Mouse (Mus musculus) midbrain, embryonic 12.5 days (tissue): ENCODE results near the gene Cdk18. TPM values are rescaled to one million over a fixed set of nuclear protein-coding genes. Genes with fewer than 3 reads are reported as not detected.

Experiments used
- ATAC-seq: fragments of 200-750 bp; cut with Nextera tagmentation; 2 replicates; pipeline ENCODE4 v1.8.0; 2017; ENCODE audit warnings: low read depth, moderate TSS enrichment, moderate library complexity; ENCODE audit not compliant: low FRiP score
- H3K27ac ChIP-seq: fragments of 300-500 bp; sonication (generic); replicated peaks from 2 replicates; pipeline ENCODE4 v1.5.1; 2016; ENCODE audit warnings: mild to moderate bottlenecking
- H3K27me3 ChIP-seq: fragments of 300-500 bp; sonication (generic); 2 replicates; pipeline ENCODE4 v1.6.1; 2016; ENCODE audit warnings: mild to moderate bottlenecking
- H3K36me3 ChIP-seq: fragments of 300-500 bp; sonication (generic); 2 replicates; pipeline ENCODE4 v1.6.1; 2016
- H3K4me1 ChIP-seq: fragments of 300-500 bp; sonication (generic); 2 replicates; pipeline ENCODE4 v1.6.1; 2016
- H3K4me2 ChIP-seq: fragments of 300-500 bp; sonication (generic); replicated peaks from 2 replicates; pipeline ENCODE4 v1.6.1; 2016; ENCODE audit warnings: mild to moderate bottlenecking, moderate library complexity
- H3K4me3 ChIP-seq: fragments of 300-500 bp; sonication (generic); 2 replicates; pipeline ENCODE4 v1.5.1; 2016; ENCODE audit warnings: mild to moderate bottlenecking
- H3K9ac ChIP-seq: fragments of 300-500 bp; sonication (generic); replicated peaks from 2 replicates; pipeline ENCODE4 v1.6.1; 2016; ENCODE audit warnings: mild to moderate bottlenecking, moderate library complexity
- H3K9me3 ChIP-seq: fragments of 300-500 bp; sonication (generic); 2 replicates; pipeline ENCODE4 v1.6.1; 2016; ENCODE audit warnings: mild to moderate bottlenecking
- WGBS: fragments of 180-500 bp; shearing (Covaris S2); methylation state at CpG from one replicate; pipeline ENCODE4 v1.1.7; 2016; 5-methylcytosine and 5-hydroxymethylcytosine counted together
- polyA plus RNA-seq: library from polyadenylated mRNA; unstranded; fragments of >200 nt; fragmentation: Nextera tagmentation; extraction: Ambion mirVana; gene quantifications from 2 replicates; pipeline ENCODE4 v1.2.1, GENCODE M21; 2016

Cdk18 gene
- polyA plus RNA-seq, 1 experiment from 2014 or later: 1.6 TPM

GRCm38 (mm10) chr1:132104353-132104752 lies 35.1 kb downstream of the Cdk18 start:
- WGBS: 65% methylated on average over 14 of the region's 14 CpGs
- ATAC-seq: no peak

GRCm38 (mm10) chr1:132101953-132102697 lies 37.4 kb downstream of the Cdk18 start:
- Histone ChIP-seq H3K4me3 (no peak overlapping the region), H3K9ac (no peak overlapping the region), H3K4me1 (no peaks in the 10 kb centered on the region), H3K36me3 (no peaks in the 10 kb centered on the region), H3K27ac (no peak overlapping the region), H3K9me3 (no peaks in the 10 kb centered on the region), H3K4me2 (no peak overlapping the region), H3K27me3 (no peaks in the 10 kb centered on the region)
- ATAC-seq: no peak
- 82% methylated on average over 6 of the region's 6 CpGs for WGBS

More at GRCm38 (mm10) chr1:132104353-132104752, 35.1 kb downstream of the Cdk18 start:
- no peak overlapping the region for H3K9ac ChIP-seq
- H3K27ac ChIP-seq: no peak overlapping the region
- H3K36me3 ChIP-seq: no peaks in the 10 kb centered on the region
- no peak overlapping the region for H3K4me3 ChIP-seq
- no peak overlapping the region for H3K4me2 ChIP-seq
- no peaks in the 10 kb centered on the region for H3K9me3 ChIP-seq
- H3K27me3 ChIP-seq: no peaks in the 10 kb centered on the region
- no peaks in the 10 kb centered on the region for H3K4me1 ChIP-seq

GRCm38 (mm10) chr1:132099775-132100174 lies 39.7 kb downstream of the Cdk18 start:
- H3K27ac ChIP-seq: no peak overlapping the region
- H3K9me3 ChIP-seq: no peaks in the 10 kb centered on the region
- H3K4me3 ChIP-seq: no peak overlapping the region
- no peaks in the 10 kb centered on the region for H3K36me3 ChIP-seq
- no peak overlapping the region for H3K4me2 ChIP-seq
- ATAC-seq: no peak
- no peaks in the 10 kb centered on the region for H3K27me3 ChIP-seq
- no peak overlapping the region for H3K9ac ChIP-seq
- WGBS: 61% methylated on average over 4 of the region's 4 CpGs
- H3K4me1 ChIP-seq: no peaks in the 10 kb centered on the region

GRCm38 (mm10) chr1:132099016-132099415 lies 40.5 kb downstream of the Cdk18 start:
- Histone ChIP-seq H3K36me3 (no peaks in the 10 kb centered on the region), H3K9me3 (no peaks in the 10 kb centered on the region), H3K4me2 (no peak overlapping the region), H3K27ac (no peak overlapping the region), H3K4me3 (no peak overlapping the region), H3K9ac (no peak overlapping the region), H3K4me1 (no peaks in the 10 kb centered on the region), H3K27me3 (no peaks in the 10 kb centered on the region)
- 85% methylated on average over 4 of the region's 4 CpGs for WGBS
- no peak for ATAC-seq

GRCm38 (mm10) chr1:132098076-132098475 lies 41.4 kb downstream of the Cdk18 start:
- no peak for ATAC-seq
- no peak overlapping the region for H3K9ac ChIP-seq
- H3K4me2 ChIP-seq: no peak overlapping the region
- no peak overlapping the region for H3K4me3 ChIP-seq
- H3K4me1 ChIP-seq: no peaks in the 10 kb centered on the region
- no peaks in the 10 kb centered on the region for H3K36me3 ChIP-seq
- no peaks in the 10 kb centered on the region for H3K9me3 ChIP-seq
- no peaks in the 10 kb centered on the region for H3K27me3 ChIP-seq
- WGBS: 71% methylated on average over 1 of the region's 1 CpGs
- H3K27ac ChIP-seq: no peak overlapping the region

- Histone ChIP-seq H3K9me3 (no peaks in the 10 kb centered on the region), H3K9ac (no peak overlapping the region), H3K4me1 (no peaks in the 10 kb centered on the region), H3K27me3 (no peaks in the 10 kb centered on the region), H3K36me3 (no peaks in the 10 kb centered on the region), H3K4me3 (no peak overlapping the region), H3K27ac (no peak overlapping the region), H3K4me2 (no peak overlapping the region)
- no peak for ATAC-seq
- 80% methylated on average over 11 of the region's 11 CpGs for WGBS
Observed at GRCm38 (mm10) chr1:132095356-132096004, 44.0 kb downstream of the Cdk18 start.

- ATAC-seq: no peak
- H3K36me3 ChIP-seq: no peaks in the 10 kb centered on the region
- no peak overlapping the region for H3K4me3 ChIP-seq
- H3K27ac ChIP-seq: no peak overlapping the region
- no peaks in the 10 kb centered on the region for H3K9me3 ChIP-seq
- no peaks in the 10 kb centered on the region for H3K4me1 ChIP-seq
- no peak overlapping the region for H3K4me2 ChIP-seq
- WGBS: 89% methylated on average over 4 of the region's 4 CpGs
- no peaks in the 10 kb centered on the region for H3K27me3 ChIP-seq
- no peak overlapping the region for H3K9ac ChIP-seq
Observed at GRCm38 (mm10) chr1:132093269-132093668, 46.2 kb downstream of the Cdk18 start.

- Histone ChIP-seq H3K4me2 (no peak overlapping the region), H3K27me3 (no peaks in the 10 kb centered on the region), H3K4me3 (no peak overlapping the region), H3K4me1 (no peaks in the 10 kb centered on the region), H3K27ac (no peak overlapping the region), H3K9me3 (no peaks in the 10 kb centered on the region), H3K36me3 (no peaks in the 10 kb centered on the region), H3K9ac (no peak overlapping the region)
- ATAC-seq: no peak
- WGBS: 39% methylated on average over 4 of the region's 4 CpGs
Observed at GRCm38 (mm10) chr1:132090266-132090665, 49.2 kb downstream of the Cdk18 start.

GRCm38 (mm10) chr1:132089767-132090166 lies 49.7 kb downstream of the Cdk18 start:
- WGBS: 77% methylated on average over 6 of the region's 6 CpGs
- H3K36me3 ChIP-seq: no peaks in the 10 kb centered on the region
- no peaks in the 10 kb centered on the region for H3K4me1 ChIP-seq

GRCm38 (mm10) chr1:132088181-132088671 lies 51.3 kb downstream of the Cdk18 start:
- no peak for ATAC-seq
- H3K27ac ChIP-seq: no peak overlapping the region
- 66% methylated on average over 5 of the region's 5 CpGs for WGBS
- H3K4me2 ChIP-seq: no peak overlapping the region
- H3K27me3 ChIP-seq: no peaks in the 10 kb centered on the region
- no peak overlapping the region for H3K4me3 ChIP-seq
- H3K4me1 ChIP-seq: no peaks in the 10 kb centered on the region
- H3K36me3 ChIP-seq: no peaks in the 10 kb centered on the region
- no peaks in the 10 kb centered on the region for H3K9me3 ChIP-seq
- no peak overlapping the region for H3K9ac ChIP-seq

More at GRCm38 (mm10) chr1:132089767-132090166, 49.7 kb downstream of the Cdk18 start:
- H3K9me3 ChIP-seq: no peaks in the 10 kb centered on the region
- no peak overlapping the region for H3K9ac ChIP-seq
- ATAC-seq: no peak
- H3K27me3 ChIP-seq: no peaks in the 10 kb centered on the region
- H3K4me2 ChIP-seq: no peak overlapping the region
- H3K4me3 ChIP-seq: no peak overlapping the region
- no peak overlapping the region for H3K27ac ChIP-seq

GRCm38 (mm10) chr1:132085181-132086049 lies 54.1 kb downstream of the Cdk18 start:
- no peak overlapping the region for H3K4me2 ChIP-seq
- ATAC-seq: no peak
- 75% methylated on average over 7 of the region's 7 CpGs for WGBS

GRCm38 (mm10) chr1:132078413-132078812 lies 61.1 kb downstream of the Cdk18 start:
- H3K4me3 ChIP-seq: no peak overlapping the region
- 78% methylated on average over 2 of the region's 2 CpGs for WGBS
- no peaks in the 10 kb centered on the region for H3K9me3 ChIP-seq
- no peak for ATAC-seq
- H3K4me1 ChIP-seq: no peaks in the 10 kb centered on the region
- H3K4me2 ChIP-seq: no peak overlapping the region
- peaks cover 7% of the 10 kb centered on the region; the same call in 1 of the 2 replicates for H3K27me3 ChIP-seq
- no peak overlapping the region for H3K9ac ChIP-seq
- no peaks in the 10 kb centered on the region for H3K36me3 ChIP-seq
- H3K27ac ChIP-seq: no peak overlapping the region

More at GRCm38 (mm10) chr1:132085181-132086049, 54.1 kb downstream of the Cdk18 start:
- Histone ChIP-seq H3K9ac (no peak overlapping the region), H3K4me1 (no peaks in the 10 kb centered on the region), H3K9me3 (no peaks in the 10 kb centered on the region), H3K27ac (no peak overlapping the region), H3K4me3 (no peak overlapping the region), H3K36me3 (no peaks in the 10 kb centered on the region), H3K27me3 (no peaks in the 10 kb centered on the region)
